Comparison of ENCODE assay signal across 23 mouse cellular contexts in the genomic region with DNA sequence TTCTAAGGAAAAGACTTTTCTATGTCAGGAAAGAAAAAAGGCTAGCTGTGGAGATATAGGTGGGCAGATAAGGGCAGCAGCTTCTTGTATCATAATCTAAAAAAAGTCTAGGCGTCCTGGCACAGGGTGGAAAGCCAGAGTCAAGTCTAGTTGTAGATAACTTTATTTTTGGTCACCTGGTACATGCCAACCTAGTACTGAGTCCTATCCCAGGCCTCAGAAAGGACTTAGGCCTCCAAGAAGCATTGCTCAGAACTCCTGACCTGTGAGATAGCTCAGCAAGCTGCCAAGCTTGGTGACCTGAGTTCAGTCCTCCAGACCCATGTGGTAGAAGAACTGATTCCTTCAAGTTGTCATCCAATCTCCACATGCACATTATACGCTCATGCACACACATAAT.
"Had no signal": no experiment of that assay in that cellular context is flagged by ENCODE, and none has a peak within 500 bp of the region (broad histone marks: within the 10 kb centered on the region; RNA-seq: fewer than 3 reads in every experiment).

No protein-coding gene starts in this region.

- H3K4me1 ChIP-seq: limb, embryonic 10.5 days; limb, embryonic 13.5 days; liver, embryonic 12.5 days; midbrain, embryonic 12.5 days; midbrain, embryonic 15.5 days; neural tube, embryonic 12.5 days; neural tube, embryonic 15.5 days had no signal

- H3K9me3 ChIP-seq: limb, embryonic 10.5 days; limb, embryonic 13.5 days; liver, embryonic 12.5 days; liver, embryonic 15.5 days; lung, embryonic 15.5 days; midbrain, embryonic 12.5 days; midbrain, embryonic 15.5 days; neural tube, embryonic 12.5 days; neural tube, embryonic 15.5 days had no signal

- DNase-seq: kidney, postnatal 25 days; layer of hippocampus, adult 9-11 months; liver; lung, adult 18-20 months; lung, postnatal 36 days; right cerebral cortex, adult 18-20 months; right cerebral cortex, postnatal 14 days; right cerebral cortex, postnatal 4 days; thymus, adult 18-20 months; thymus, postnatal 14 days; thymus, postnatal 4 days had no signal

- H3K4me2 ChIP-seq: limb, embryonic 13.5 days; liver, embryonic 12.5 days; liver, embryonic 15.5 days; lung, embryonic 15.5 days; midbrain, embryonic 12.5 days; midbrain, embryonic 15.5 days; neural tube, embryonic 12.5 days; neural tube, embryonic 15.5 days had no signal

- H3K4me3 ChIP-seq: layer of hippocampus, adult 2 months; limb, embryonic 10.5 days; limb, embryonic 13.5 days; liver, embryonic 12.5 days; liver, embryonic 15.5 days; lung, embryonic 15.5 days; midbrain, embryonic 12.5 days; midbrain, embryonic 15.5 days; neural tube, embryonic 12.5 days; neural tube, embryonic 15.5 days had no signal

- H3K27ac ChIP-seq: kidney, postnatal 0 days; layer of hippocampus, adult 2 months; limb, embryonic 10.5 days; limb, embryonic 13.5 days; liver, embryonic 12.5 days; liver, embryonic 15.5 days; lung, embryonic 15.5 days; midbrain, embryonic 12.5 days; midbrain, embryonic 15.5 days; neural tube, embryonic 12.5 days; neural tube, embryonic 15.5 days; stomach, postnatal 0 days had no signal

- H3K36me3 ChIP-seq: limb, embryonic 10.5 days; limb, embryonic 13.5 days; liver, embryonic 12.5 days; liver, embryonic 15.5 days; lung, embryonic 15.5 days; midbrain, embryonic 12.5 days; midbrain, embryonic 15.5 days; neural tube, embryonic 12.5 days; neural tube, embryonic 15.5 days had no signal

- ATAC-seq: liver, embryonic 12.5 days; midbrain, embryonic 15.5 days had no signal

- H3K27me3 ChIP-seq: limb, embryonic 13.5 days; liver, embryonic 12.5 days; liver, embryonic 15.5 days; lung, embryonic 15.5 days; midbrain, embryonic 12.5 days; midbrain, embryonic 15.5 days; neural tube, embryonic 12.5 days; neural tube, embryonic 15.5 days had no signal

- H3K9ac ChIP-seq: limb, embryonic 13.5 days; liver, embryonic 12.5 days; liver, embryonic 15.5 days; lung, embryonic 15.5 days; midbrain, embryonic 12.5 days; midbrain, embryonic 15.5 days; neural tube, embryonic 12.5 days; neural tube, embryonic 15.5 days had no signal
